Mouse (Mus musculus): Measurements from ENCODE around the gene Ccdc15.
"Not testable (repeated sequence)": the region's sequence is repeated elsewhere in the genome, so short reads cannot be mapped to it uniquely, and the experiment has no call there.

Gene Ccdc15

GRCm38 (mm10) chr9:37349050-37349449 is 818 bp upstream of the Ccdc15 start:
- DNase-seq: no peak

GRCm38 (mm10) chr9:37347184-37347987 is 846 bp downstream of the Ccdc15 start:
- DNase-seq: peak in 1 of 2 experiments; percentile 22

GRCm38 (mm10) chr9:37345406-37345805 is 2.8 kb downstream of the Ccdc15 start:
- DNase-seq: no peak

GRCm38 (mm10) chr9:37329456-37329855 is 18.8 kb downstream of the Ccdc15 start:
- no peak for DNase-seq

- DNase-seq: no peak
Observed at GRCm38 (mm10) chr9:37301720-37302119, 46.5 kb downstream of the Ccdc15 start.

- not testable (repeated sequence) for DNase-seq
Observed at GRCm38 (mm10) chr9:37300501-37300900, 47.7 kb downstream of the Ccdc15 start.

GRCm38 (mm10) chr9:37295586-37295985 is 52.6 kb downstream of the Ccdc15 start:
- no peak for DNase-seq

- no peak for DNase-seq
Observed at GRCm38 (mm10) chr9:37266622-37267021, 81.6 kb downstream of the Ccdc15 start.

- DNase-seq: peak; percentile 66
Observed at GRCm38 (mm10) chr9:37255889-37256225, 92.4 kb downstream of the Ccdc15 start.

GRCm38 (mm10) chr9:37255149-37255888 is 92.9 kb downstream of the Ccdc15 start, which contains the start of gene Slc37a2:
Gene Slc37a2, minus strand, starts transcription at chr9:37255738.
- DNase-seq: peak; percentile 72 to 86

GRCm38 (mm10) chr9:37254531-37255110 is 93.6 kb downstream of the Ccdc15 start:
- no peak for DNase-seq

- no peak for DNase-seq
Observed at GRCm38 (mm10) chr9:37250631-37251030, 97.6 kb downstream of the Ccdc15 start.

GRCm38 (mm10) chr9:37249976-37250375 is 98.3 kb downstream of the Ccdc15 start:
- DNase-seq: no peak

GRCm38 (mm10) chr9:37248381-37248906 is 99.8 kb downstream of the Ccdc15 start:
- no peak for DNase-seq

- DNase-seq: peak; percentile 38 to 44
Observed at GRCm38 (mm10) chr9:37247429-37247828, 100.8 kb downstream of the Ccdc15 start.

- no peak for DNase-seq
Observed at GRCm38 (mm10) chr9:37245810-37246209, 102.4 kb downstream of the Ccdc15 start.

- no peak for DNase-seq
Observed at GRCm38 (mm10) chr9:37245404-37245803, 102.8 kb downstream of the Ccdc15 start.

GRCm38 (mm10) chr9:37244600-37244999 is 103.6 kb downstream of the Ccdc15 start:
- no peak for DNase-seq

GRCm38 (mm10) chr9:37242764-37243163 is 105.5 kb downstream of the Ccdc15 start:
- DNase-seq: no peak

GRCm38 (mm10) chr9:37235951-37236737 is 112.1 kb downstream of the Ccdc15 start:
- DNase-seq: no peak

- no peak for DNase-seq
Observed at GRCm38 (mm10) chr9:37232201-37233195, 115.7 kb downstream of the Ccdc15 start.

Data from kidney, postnatal 25 days (tissue).